Mouse (Mus musculus): Measurements from ENCODE around the gene Kalrn. TPM values are rescaled to one million over a fixed set of nuclear protein-coding genes. Genes with fewer than 3 reads are reported as not detected.
A peak's percentile ranks its signal among the peaks of the same experiment; 100 is the strongest.

Kalrn gene
- polyA plus RNA-seq, 1 experiment from 2014 or later, result 24.6 TPM

- 81% methylated on average over 2 of the region's 2 CpGs for WGBS
- no peaks in the 10 kb centered on the region for H3K36me3 ChIP-seq
- no peaks in the 10 kb centered on the region for H3K9me3 ChIP-seq
- H3K9ac ChIP-seq, result no peak overlapping the region
- no peak for ATAC-seq (ENCODE audit: low FRiP score, low read depth)
- no peak overlapping the region for H3K4me3 ChIP-seq
- H3K4me1 ChIP-seq (replicated peaks), result peaks cover 43% of the 10 kb centered on the region
- no peak overlapping the region for H3K27ac ChIP-seq (replicated peaks)
- H3K4me2 ChIP-seq, result no peak overlapping the region
- no peaks in the 10 kb centered on the region for H3K27me3 ChIP-seq
These were observed 634.2 kb downstream of the Kalrn start for GRCm38 (mm10) chr16:33939133-33939531.

GRCm38 (mm10) chr16:33938311-33939132 is 634.8 kb downstream of the Kalrn start:
- ATAC-seq (ENCODE audit: low FRiP score, low read depth), result no peak
- H3K4me1 ChIP-seq (replicated peaks), result peaks cover 45% of the 10 kb centered on the region

DNA sequence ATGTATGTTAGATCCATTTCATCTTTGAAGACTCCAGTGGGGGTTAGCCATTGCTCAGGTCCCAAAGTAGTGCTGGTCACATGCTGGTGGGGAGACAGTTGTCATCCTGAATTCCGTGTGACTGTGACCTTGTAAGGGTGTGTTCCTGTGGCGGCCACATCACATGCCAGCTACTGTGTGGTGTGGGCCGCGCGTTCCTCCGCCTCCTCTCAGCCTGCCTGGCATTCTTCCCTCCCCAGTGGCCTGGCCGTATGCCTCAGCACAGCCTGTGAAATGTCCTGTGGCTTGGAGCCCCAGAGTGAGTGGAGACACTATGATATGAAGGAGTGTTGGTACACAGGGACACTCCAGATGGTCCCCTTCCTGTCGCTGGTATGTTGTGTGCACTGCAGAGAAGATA is 635.8 kb downstream of the Kalrn start:
- H3K4me2 ChIP-seq, result no peak overlapping the region
- no peaks in the 10 kb centered on the region for H3K9me3 ChIP-seq
- no peaks in the 10 kb centered on the region for H3K36me3 ChIP-seq
- no peak overlapping the region for H3K27ac ChIP-seq (replicated peaks)
- H3K9ac ChIP-seq, result no peak overlapping the region
- no peaks in the 10 kb centered on the region for H3K27me3 ChIP-seq
- WGBS, result 74% methylated on average over 8 of the region's 8 CpGs
- ATAC-seq (ENCODE audit: low FRiP score, low read depth), result no peak
- no peak overlapping the region for H3K4me3 ChIP-seq
- peaks cover 42% of the 10 kb centered on the region for H3K4me1 ChIP-seq (replicated peaks)

More at GRCm38 (mm10) chr16:33938311-33939132, 634.8 kb downstream of the Kalrn start:
- no peaks in the 10 kb centered on the region for H3K27me3 ChIP-seq
- H3K27ac ChIP-seq (replicated peaks), result no peak overlapping the region
- H3K4me3 ChIP-seq, result no peak overlapping the region
- WGBS, result 73% methylated on average over 12 of the region's 12 CpGs
- H3K9ac ChIP-seq, result no peak overlapping the region
- no peak overlapping the region for H3K4me2 ChIP-seq
- no peaks in the 10 kb centered on the region for H3K36me3 ChIP-seq
- H3K9me3 ChIP-seq, result no peaks in the 10 kb centered on the region

- Histone ChIP-seq H3K4me2 (no peak overlapping the region), H3K27me3 (no peaks in the 10 kb centered on the region), H3K9ac (no peak overlapping the region), H3K27ac (replicated peaks) (no peak overlapping the region), H3K4me1 (replicated peaks) (peaks cover 36% of the 10 kb centered on the region), H3K4me3 (no peak overlapping the region), H3K36me3 (no peaks in the 10 kb centered on the region), H3K9me3 (no peaks in the 10 kb centered on the region)
- WGBS, result 91% methylated on average over 4 of the region's 4 CpGs
- no peak for ATAC-seq (ENCODE audit: low FRiP score, low read depth)
These were observed 636.4 kb downstream of the Kalrn start for GRCm38 (mm10) chr16:33936885-33937284.

- no peak for ATAC-seq (ENCODE audit: low FRiP score, low read depth)
These were observed 637.9 kb downstream of the Kalrn start for GRCm38 (mm10) chr16:33935407-33935785.

DNA sequence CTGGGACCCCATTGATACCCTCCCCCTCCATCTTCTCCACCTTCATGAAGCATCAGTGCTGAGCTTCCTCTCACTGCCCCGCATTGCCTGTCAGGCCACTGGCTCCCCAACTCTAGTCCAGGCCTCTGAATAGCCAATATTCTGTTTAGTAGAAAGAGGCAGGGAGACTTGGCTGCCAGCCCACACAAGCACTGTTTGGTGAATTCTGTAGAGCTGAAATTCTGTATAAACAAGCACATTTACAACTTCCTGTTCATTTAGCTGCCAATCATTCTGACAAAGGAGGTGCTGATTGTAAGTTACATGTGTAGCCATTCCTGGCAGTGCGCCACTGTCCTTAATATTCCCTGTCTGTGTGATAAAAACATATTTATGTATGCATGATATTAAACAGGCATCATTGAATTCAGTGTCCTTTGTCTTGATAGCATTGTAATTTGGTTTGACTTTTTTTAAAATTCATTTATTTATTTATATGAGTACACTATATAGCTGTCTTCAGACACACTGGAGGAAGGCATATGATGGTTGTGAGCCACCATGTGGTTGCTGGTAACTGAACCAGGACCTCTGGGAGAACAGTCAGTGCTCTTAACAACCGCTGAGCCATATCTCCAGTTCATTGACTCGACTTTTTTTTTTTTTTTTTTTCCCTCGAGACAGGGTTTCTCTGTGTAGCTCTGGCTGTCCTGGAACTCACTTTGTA is 638.5 kb downstream of the Kalrn start:
- Histone ChIP-seq H3K36me3 (no peaks in the 10 kb centered on the region), H3K9ac (no peak overlapping the region), H3K4me3 (no peak overlapping the region), H3K4me2 (no peak overlapping the region), H3K9me3 (no peaks in the 10 kb centered on the region), H3K27me3 (no peaks in the 10 kb centered on the region), H3K27ac (replicated peaks) (peak overlapping the region; percentile 61), H3K4me1 (replicated peaks) (peaks cover 21% of the 10 kb centered on the region)
- peak; percentile 74 for ATAC-seq (ENCODE audit: low FRiP score, low read depth)
- WGBS, result 51% methylated on average over 5 of the region's 5 CpGs

More at GRCm38 (mm10) chr16:33935407-33935785, 637.9 kb downstream of the Kalrn start:
- 92% methylated on average over 6 of the region's 6 CpGs for WGBS
- H3K36me3 ChIP-seq, result no peaks in the 10 kb centered on the region
- H3K9me3 ChIP-seq, result no peaks in the 10 kb centered on the region
- H3K27ac ChIP-seq (replicated peaks), result no peak overlapping the region
- no peak overlapping the region for H3K4me3 ChIP-seq
- no peaks in the 10 kb centered on the region for H3K27me3 ChIP-seq
- H3K9ac ChIP-seq, result no peak overlapping the region
- peaks cover 21% of the 10 kb centered on the region for H3K4me1 ChIP-seq (replicated peaks)
- no peak overlapping the region for H3K4me2 ChIP-seq

DNA sequence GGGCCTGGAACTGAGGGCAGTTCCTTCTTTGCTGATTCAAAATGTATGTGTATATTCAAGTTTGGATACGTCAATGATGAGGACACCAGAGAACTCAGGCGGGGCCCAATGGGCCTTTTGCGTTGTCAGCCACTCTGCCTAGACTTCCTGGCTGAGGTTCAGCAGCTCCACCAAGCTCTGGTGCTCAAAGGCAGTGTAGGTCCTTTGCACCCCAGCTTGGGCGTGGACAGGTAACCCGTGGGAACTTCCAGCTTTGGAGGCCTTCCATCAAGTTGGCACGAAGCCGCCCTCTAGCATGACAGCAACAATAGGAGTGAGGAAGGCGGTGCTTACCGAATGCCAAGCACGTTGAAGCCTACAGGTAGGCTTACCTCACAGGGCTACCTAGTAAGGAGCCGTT is 639.9 kb downstream of the Kalrn start:
- no peaks in the 10 kb centered on the region for H3K27me3 ChIP-seq
- H3K4me3 ChIP-seq, result no peak overlapping the region
- no peak overlapping the region for H3K4me2 ChIP-seq
- no peaks in the 10 kb centered on the region for H3K9me3 ChIP-seq
- peaks cover 19% of the 10 kb centered on the region for H3K4me1 ChIP-seq (replicated peaks)
- 91% methylated on average over 11 of the region's 11 CpGs for WGBS
- H3K27ac ChIP-seq (replicated peaks), result no peak overlapping the region
- no peak overlapping the region for H3K9ac ChIP-seq
- no peak for ATAC-seq (ENCODE audit: low FRiP score, low read depth)
- H3K36me3 ChIP-seq, result no peaks in the 10 kb centered on the region

GRCm38 (mm10) chr16:33932126-33932525 is 641.2 kb downstream of the Kalrn start:
- Histone ChIP-seq H3K4me2 (no peak overlapping the region), H3K9ac (no peak overlapping the region), H3K4me1 (replicated peaks) (peaks cover 19% of the 10 kb centered on the region), H3K27me3 (no peaks in the 10 kb centered on the region), H3K36me3 (no peaks in the 10 kb centered on the region), H3K4me3 (no peak overlapping the region), H3K9me3 (no peaks in the 10 kb centered on the region), H3K27ac (replicated peaks) (no peak overlapping the region)
- WGBS, result 69% methylated on average over 5 of the region's 5 CpGs
- ATAC-seq (ENCODE audit: low FRiP score, low read depth), result no peak

- Histone ChIP-seq H3K4me3 (no peak overlapping the region), H3K27me3 (no peaks in the 10 kb centered on the region), H3K27ac (replicated peaks) (no peak overlapping the region), H3K36me3 (no peaks in the 10 kb centered on the region), H3K9me3 (no peaks in the 10 kb centered on the region), H3K4me1 (replicated peaks) (peaks cover 19% of the 10 kb centered on the region), H3K4me2 (no peak overlapping the region), H3K9ac (no peak overlapping the region)
- ATAC-seq (ENCODE audit: low FRiP score, low read depth), result no peak
- WGBS, result 51% methylated on average over 2 of the region's 2 CpGs
These were observed 641.6 kb downstream of the Kalrn start for GRCm38 (mm10) chr16:33931682-33932081.

- Histone ChIP-seq H3K36me3 (no peaks in the 10 kb centered on the region), H3K4me2 (no peak overlapping the region), H3K4me1 (replicated peaks) (peaks cover 19% of the 10 kb centered on the region), H3K4me3 (no peak overlapping the region), H3K27me3 (no peaks in the 10 kb centered on the region), H3K9me3 (no peaks in the 10 kb centered on the region), H3K27ac (replicated peaks) (no peak overlapping the region), H3K9ac (no peak overlapping the region)
- 89% methylated on average over 6 of the region's 6 CpGs for WGBS
- ATAC-seq (ENCODE audit: low FRiP score, low read depth), result no peak
These were observed 642.5 kb downstream of the Kalrn start for GRCm38 (mm10) chr16:33930785-33931184.

DNA sequence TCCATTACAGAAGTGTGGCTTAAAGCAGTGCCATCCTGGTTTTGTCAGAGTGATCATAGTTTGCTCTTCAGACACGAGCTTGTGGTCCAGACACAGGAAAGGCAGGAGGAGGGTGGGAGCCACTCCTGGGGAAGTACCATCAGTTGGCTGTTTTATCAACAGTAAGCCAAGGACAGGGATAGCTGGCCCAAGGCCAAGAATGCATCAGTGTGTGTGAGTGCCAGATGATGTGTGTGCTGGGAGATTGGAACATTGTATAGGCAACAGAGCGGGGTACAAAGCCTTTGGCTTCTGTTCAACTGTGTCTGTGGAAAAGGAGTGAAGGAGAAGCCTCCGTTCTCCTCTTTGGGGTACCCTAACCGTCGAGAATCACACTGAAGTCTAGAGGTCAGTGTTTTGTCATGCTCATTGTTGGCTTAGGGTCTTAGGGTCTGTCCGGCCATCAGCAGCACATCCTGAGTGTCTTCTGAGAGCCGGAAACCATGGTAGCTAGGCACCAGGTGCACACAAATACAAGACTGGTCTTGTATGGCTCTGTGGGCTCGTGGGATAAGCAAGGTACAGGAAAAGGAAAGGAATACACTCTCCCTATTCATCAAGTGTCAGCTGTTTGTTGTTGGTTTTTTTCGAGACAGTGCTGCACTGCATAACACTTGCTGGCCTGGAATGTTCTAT is 644.4 kb downstream of the Kalrn start:
- Histone ChIP-seq H3K4me2 (no peak overlapping the region), H3K9ac (no peak overlapping the region), H3K9me3 (no peaks in the 10 kb centered on the region), H3K27ac (replicated peaks) (no peak overlapping the region), H3K4me3 (no peak overlapping the region), H3K4me1 (replicated peaks) (peaks cover 7% of the 10 kb centered on the region), H3K36me3 (no peaks in the 10 kb centered on the region), H3K27me3 (no peaks in the 10 kb centered on the region)
- ATAC-seq (ENCODE audit: low FRiP score, low read depth), result no peak
- WGBS, result 63% methylated on average over 9 of the region's 9 CpGs

- WGBS, result 81% methylated on average over 6 of the region's 6 CpGs
- H3K27me3 ChIP-seq, result no peaks in the 10 kb centered on the region
These were observed 646.0 kb downstream of the Kalrn start for GRCm38 (mm10) chr16:33927263-33927824.

More at GRCm38 (mm10) chr16:33927263-33927824, 646.0 kb downstream of the Kalrn start:
- ATAC-seq (ENCODE audit: low FRiP score, low read depth), result no peak
- Histone ChIP-seq H3K9ac (no peak overlapping the region), H3K4me1 (replicated peaks) (peaks cover 8% of the 10 kb centered on the region), H3K36me3 (no peaks in the 10 kb centered on the region), H3K4me2 (no peak overlapping the region), H3K27ac (replicated peaks) (no peak overlapping the region), H3K4me3 (no peak overlapping the region), H3K9me3 (no peaks in the 10 kb centered on the region)

Data from hindbrain, embryonic 15.5 days (tissue).